Mouse (Mus musculus) midbrain, embryonic 12.5 days (tissue): ENCODE data around the gene Errfi1. TPM values are rescaled to one million over a fixed set of nuclear protein-coding genes. Genes with fewer than 3 reads are reported as not detected.

Experiments
- ATAC-seq: fragments of 200-750 bp; cut with Nextera tagmentation; 2 replicates; pipeline ENCODE4 v1.8.0; 2017; ENCODE audit warnings: low read depth, moderate TSS enrichment, moderate library complexity; ENCODE audit not compliant: low FRiP score
- H3K27ac ChIP-seq: fragments of 300-500 bp; sonication (generic); replicated peaks from 2 replicates; pipeline ENCODE4 v1.5.1; 2016; ENCODE audit warnings: mild to moderate bottlenecking
- H3K27me3 ChIP-seq: fragments of 300-500 bp; sonication (generic); 2 replicates; pipeline ENCODE4 v1.6.1; 2016; ENCODE audit warnings: mild to moderate bottlenecking
- H3K36me3 ChIP-seq: fragments of 300-500 bp; sonication (generic); 2 replicates; pipeline ENCODE4 v1.6.1; 2016
- H3K4me1 ChIP-seq: fragments of 300-500 bp; sonication (generic); 2 replicates; pipeline ENCODE4 v1.6.1; 2016
- H3K4me2 ChIP-seq: fragments of 300-500 bp; sonication (generic); replicated peaks from 2 replicates; pipeline ENCODE4 v1.6.1; 2016; ENCODE audit warnings: mild to moderate bottlenecking, moderate library complexity
- H3K4me3 ChIP-seq: fragments of 300-500 bp; sonication (generic); 2 replicates; pipeline ENCODE4 v1.5.1; 2016; ENCODE audit warnings: mild to moderate bottlenecking
- H3K9ac ChIP-seq: fragments of 300-500 bp; sonication (generic); replicated peaks from 2 replicates; pipeline ENCODE4 v1.6.1; 2016; ENCODE audit warnings: mild to moderate bottlenecking, moderate library complexity
- H3K9me3 ChIP-seq: fragments of 300-500 bp; sonication (generic); 2 replicates; pipeline ENCODE4 v1.6.1; 2016; ENCODE audit warnings: mild to moderate bottlenecking
- WGBS: fragments of 180-500 bp; shearing (Covaris S2); methylation state at CpG from one replicate; pipeline ENCODE4 v1.1.7; 2016; 5-methylcytosine and 5-hydroxymethylcytosine counted together
- polyA plus RNA-seq: library from polyadenylated mRNA; unstranded; fragments of >200 nt; fragmentation: Nextera tagmentation; extraction: Ambion mirVana; gene quantifications from 2 replicates; pipeline ENCODE4 v1.2.1, GENCODE M21; 2016

The Errfi1 gene
- 21.2 and 22.1 TPM in 2 replicates for polyA plus RNA-seq

DNA sequence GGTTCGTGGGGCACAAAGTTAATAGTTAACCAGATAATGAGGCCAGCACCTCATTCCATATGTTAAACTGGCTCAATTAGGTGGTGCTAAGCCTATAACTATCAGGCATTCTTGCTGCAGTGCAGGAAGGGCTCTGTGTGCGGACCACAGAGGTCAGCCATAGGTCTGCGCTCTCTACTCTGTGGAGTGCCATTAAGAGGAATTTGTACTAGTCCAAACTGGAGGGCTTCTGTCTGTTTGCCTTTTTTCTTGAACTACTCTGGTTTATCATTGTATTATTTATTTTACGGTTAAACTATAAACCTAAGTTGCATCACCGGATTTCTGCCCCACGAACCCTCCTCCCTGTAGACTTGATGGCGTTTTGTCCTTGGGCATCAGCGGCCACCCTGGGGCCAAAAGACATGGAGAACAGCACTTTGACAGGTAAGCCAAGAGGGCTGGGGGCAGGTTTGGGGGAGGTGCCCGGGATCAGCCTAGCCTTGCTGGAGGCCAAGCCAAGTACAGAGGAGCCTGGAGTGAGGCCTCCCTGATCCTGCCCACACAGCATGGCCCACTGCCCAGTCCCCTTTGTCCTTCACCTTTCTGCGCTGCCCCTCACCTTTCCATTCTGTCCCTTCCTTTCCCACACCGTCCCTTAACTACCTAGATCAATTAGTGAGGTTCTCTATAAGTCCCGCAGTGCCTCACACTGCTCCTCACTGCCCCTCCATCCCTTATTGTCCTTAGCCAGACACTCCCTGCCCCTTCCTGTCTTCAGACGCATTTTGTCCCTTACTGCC lies at the start of gene Errfi1:
TSS of gene Errfi1 (plus strand) at position 240 of the 782 bp plus-strand sequence.
- Histone ChIP-seq H3K36me3 (no peaks in the 10 kb centered on the region), H3K4me2 (peak within 1 kb of the TSS; percentile 67), H3K27me3 (peaks cover 14% of the 10 kb centered on the region), H3K4me3 (peak within 1 kb of the TSS; percentile 80), H3K27ac (peak within 1 kb of the TSS; percentile 98; the same call in 1 of the 2 replicates), H3K9ac (peak within 1 kb of the TSS; percentile 45), H3K9me3 (no peaks in the 10 kb centered on the region), H3K4me1 (peaks cover 10% of the 10 kb centered on the region; the same call in 1 of the 2 replicates)
- 0 out of 2 replicates have a peak, but pooled peaks have one; percentile 19 for ATAC-seq
- WGBS = 50% methylated on average over 13 of the region's 13 CpGs

DNA sequence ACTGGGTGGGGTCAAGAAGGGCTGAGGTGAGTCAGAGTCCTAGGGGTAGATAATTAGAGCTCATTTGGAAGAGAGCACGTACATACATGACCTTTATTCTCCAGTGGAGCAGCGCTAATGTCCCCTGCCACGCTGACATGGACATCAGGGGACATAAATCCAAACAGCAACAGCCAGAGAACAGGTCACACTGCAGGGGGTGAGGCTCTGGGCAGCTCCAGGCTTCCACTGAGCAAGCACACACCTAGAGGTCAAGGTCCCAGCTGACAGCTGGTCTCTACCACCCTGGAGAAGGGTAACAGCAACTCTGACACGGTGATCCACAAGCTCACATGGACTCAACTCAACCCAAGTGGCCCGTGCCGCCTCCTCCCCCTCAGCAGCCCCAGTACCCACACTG lies 49.5 kb upstream of the Errfi1 start:
- H3K4me3 ChIP-seq = no peak overlapping the region
- H3K36me3 ChIP-seq = no peaks in the 10 kb centered on the region
- H3K9me3 ChIP-seq = no peaks in the 10 kb centered on the region
- no peaks in the 10 kb centered on the region for H3K4me1 ChIP-seq
- WGBS = 87% methylated on average over 6 of the region's 6 CpGs
- H3K9ac ChIP-seq = no peak overlapping the region
- H3K27ac ChIP-seq = no peak overlapping the region
- ATAC-seq = no peak
- no peaks in the 10 kb centered on the region; the same call in 1 of the 2 replicates for H3K27me3 ChIP-seq
- H3K4me2 ChIP-seq = no peak overlapping the region

DNA sequence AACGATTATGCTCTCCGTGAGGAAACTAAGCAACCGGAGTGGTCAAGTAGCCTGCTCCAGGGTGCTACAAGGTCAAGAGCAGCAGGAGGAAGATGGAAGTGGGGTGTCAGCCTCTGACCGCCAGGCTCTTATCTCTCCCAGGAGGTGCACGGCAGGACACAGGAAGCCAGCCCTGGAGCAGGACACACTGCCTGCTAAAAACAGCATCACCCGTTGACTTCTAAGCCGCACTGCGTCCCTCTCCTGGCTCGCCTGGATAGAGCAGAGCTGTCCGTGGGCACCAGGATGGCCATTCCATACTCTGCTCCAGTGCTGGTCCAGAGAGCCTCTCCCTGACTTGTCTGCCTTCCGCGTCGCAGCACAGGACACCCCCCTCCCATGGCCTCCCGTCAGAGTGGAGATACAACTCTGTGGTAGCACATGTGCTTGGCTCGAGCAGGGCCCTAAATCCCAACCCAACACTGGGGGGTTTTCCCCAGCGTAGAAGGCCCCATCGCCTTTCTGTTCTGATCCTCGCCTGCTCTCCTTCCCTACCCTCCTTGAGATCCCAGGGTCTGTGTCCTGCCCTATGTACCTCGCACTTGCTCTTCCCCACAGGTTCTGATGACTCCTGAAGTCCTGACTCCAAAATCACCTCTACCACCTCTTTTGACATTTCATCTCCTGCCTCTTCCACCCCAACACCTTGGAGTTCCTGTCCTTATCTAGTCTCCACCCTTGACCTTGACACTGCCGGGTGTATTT lies 45.8 kb upstream of the Errfi1 start:
- H3K36me3 ChIP-seq = no peaks in the 10 kb centered on the region
- no peak for ATAC-seq
- no peak overlapping the region for H3K4me3 ChIP-seq
- no peaks in the 10 kb centered on the region for H3K9me3 ChIP-seq
- H3K27me3 ChIP-seq = no peaks in the 10 kb centered on the region; the same call in 1 of the 2 replicates
- no peak overlapping the region for H3K27ac ChIP-seq
- H3K4me1 ChIP-seq = no peaks in the 10 kb centered on the region
- 0 out of 2 replicates have a peak overlapping the region, but pooled peaks have one; percentile 11 for H3K9ac ChIP-seq
- no peak overlapping the region for H3K4me2 ChIP-seq
- WGBS = 76% methylated on average over 20 of the region's 20 CpGs

DNA sequence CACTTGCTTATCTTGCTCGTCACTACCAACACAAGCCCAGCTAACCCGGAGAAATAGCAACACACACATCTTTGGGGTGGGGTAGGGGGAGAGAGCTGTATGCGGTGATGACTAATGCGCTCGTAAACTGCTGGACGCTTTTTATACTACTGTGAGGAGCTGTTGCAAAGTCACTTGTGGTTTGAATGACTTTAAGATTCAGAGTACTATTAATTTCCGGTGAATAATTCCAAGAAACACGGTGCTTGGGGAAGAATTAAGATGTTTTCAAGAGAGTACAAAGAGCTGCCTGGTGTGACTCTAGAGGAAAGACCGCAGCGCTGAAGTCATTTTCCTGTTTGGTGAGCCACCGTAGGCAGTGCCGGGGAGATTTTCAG lies 45.3 kb upstream of the Errfi1 start:
- Histone ChIP-seq H3K9me3 (no peaks in the 10 kb centered on the region), H3K9ac (0 out of 2 replicates have a peak overlapping the region, but pooled peaks have one; percentile 11), H3K27me3 (no peaks in the 10 kb centered on the region; the same call in 1 of the 2 replicates), H3K4me1 (no peaks in the 10 kb centered on the region), H3K27ac (no peak overlapping the region), H3K36me3 (no peaks in the 10 kb centered on the region), H3K4me2 (no peak overlapping the region), H3K4me3 (no peak overlapping the region)
- WGBS = 87% methylated on average over 12 of the region's 12 CpGs
- ATAC-seq = no peak

DNA sequence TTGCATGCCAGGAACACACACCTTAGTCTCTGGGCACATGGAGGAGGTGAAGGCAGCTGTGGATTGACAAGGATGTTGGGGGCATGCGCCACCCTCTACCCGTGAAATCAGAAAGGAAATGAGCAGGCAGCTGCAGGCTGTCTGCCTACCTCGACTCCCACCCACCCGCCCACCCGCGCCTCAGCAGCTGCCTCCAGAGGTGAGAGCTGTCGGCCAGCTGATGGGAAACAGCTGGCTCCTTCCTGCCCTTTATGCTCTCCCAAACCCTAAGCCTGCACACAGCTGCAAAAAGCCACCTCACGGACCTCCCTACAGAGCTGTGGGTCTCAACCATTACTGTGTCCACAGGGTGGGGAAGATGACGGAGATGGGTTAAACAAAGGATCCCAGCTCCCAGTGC lies 44.4 kb upstream of the Errfi1 start:
- Histone ChIP-seq H3K27ac (no peak overlapping the region), H3K4me3 (no peak overlapping the region), H3K9ac (no peak overlapping the region), H3K4me1 (no peaks in the 10 kb centered on the region), H3K27me3 (no peaks in the 10 kb centered on the region; the same call in 1 of the 2 replicates), H3K4me2 (no peak overlapping the region), H3K36me3 (no peaks in the 10 kb centered on the region), H3K9me3 (no peaks in the 10 kb centered on the region)
- no peak for ATAC-seq
- 63% methylated on average over 9 of the region's 9 CpGs for WGBS

DNA sequence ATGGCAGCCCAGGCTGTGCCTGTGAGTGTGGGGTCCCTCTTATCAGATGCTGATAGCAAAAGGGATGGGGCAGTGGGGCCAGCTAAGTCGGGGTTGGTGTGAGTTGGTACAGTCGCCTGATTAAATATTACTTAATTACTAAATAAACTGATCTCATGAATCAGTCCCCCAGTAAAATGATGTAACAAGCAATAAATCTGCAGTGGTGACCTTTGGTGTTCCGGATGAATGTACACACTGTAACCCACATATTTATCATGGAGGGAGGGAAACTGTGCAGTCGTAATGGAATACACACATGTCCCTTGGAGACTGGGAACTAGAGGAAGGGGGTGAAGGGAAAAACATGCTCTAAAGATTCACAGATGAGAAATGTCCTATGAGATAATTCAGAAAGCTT lies 38.6 kb upstream of the Errfi1 start:
- no peak overlapping the region for H3K4me2 ChIP-seq
- WGBS = 92% methylated on average over 4 of the region's 4 CpGs
- no peaks in the 10 kb centered on the region for H3K4me1 ChIP-seq
- H3K27ac ChIP-seq = no peak overlapping the region
- no peak overlapping the region for H3K9ac ChIP-seq
- H3K36me3 ChIP-seq = no peaks in the 10 kb centered on the region
- no peak overlapping the region for H3K4me3 ChIP-seq
- peaks cover 15% of the 10 kb centered on the region; the same call in 1 of the 2 replicates for H3K27me3 ChIP-seq
- no peak for ATAC-seq
- no peaks in the 10 kb centered on the region for H3K9me3 ChIP-seq

DNA sequence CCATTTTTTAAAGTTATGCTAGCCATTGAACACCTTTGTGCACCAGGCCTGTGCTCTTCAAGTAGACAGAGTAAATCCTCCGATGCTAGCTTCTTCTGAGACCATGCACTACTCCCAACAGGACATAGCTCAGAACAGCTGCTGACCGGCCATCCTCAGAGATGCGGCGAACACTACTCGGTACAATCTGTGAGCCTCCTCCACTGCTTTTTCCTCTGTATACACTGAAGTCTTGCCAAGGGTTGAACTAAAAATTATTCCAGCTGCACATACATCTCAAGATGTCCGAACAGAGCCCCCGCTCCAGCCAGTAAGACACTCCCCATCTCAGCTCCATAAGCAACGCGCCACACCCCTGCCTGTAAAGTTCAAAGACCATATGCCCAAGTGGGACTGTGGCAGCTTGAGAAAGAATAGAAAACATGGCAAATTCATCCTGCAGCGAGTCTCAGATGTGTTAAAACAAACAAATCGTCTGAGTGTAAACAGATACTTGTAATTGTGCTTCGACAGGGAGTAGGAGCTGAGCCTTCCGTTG lies 37.2 kb upstream of the Errfi1 start:
- no peak for ATAC-seq

DNA sequence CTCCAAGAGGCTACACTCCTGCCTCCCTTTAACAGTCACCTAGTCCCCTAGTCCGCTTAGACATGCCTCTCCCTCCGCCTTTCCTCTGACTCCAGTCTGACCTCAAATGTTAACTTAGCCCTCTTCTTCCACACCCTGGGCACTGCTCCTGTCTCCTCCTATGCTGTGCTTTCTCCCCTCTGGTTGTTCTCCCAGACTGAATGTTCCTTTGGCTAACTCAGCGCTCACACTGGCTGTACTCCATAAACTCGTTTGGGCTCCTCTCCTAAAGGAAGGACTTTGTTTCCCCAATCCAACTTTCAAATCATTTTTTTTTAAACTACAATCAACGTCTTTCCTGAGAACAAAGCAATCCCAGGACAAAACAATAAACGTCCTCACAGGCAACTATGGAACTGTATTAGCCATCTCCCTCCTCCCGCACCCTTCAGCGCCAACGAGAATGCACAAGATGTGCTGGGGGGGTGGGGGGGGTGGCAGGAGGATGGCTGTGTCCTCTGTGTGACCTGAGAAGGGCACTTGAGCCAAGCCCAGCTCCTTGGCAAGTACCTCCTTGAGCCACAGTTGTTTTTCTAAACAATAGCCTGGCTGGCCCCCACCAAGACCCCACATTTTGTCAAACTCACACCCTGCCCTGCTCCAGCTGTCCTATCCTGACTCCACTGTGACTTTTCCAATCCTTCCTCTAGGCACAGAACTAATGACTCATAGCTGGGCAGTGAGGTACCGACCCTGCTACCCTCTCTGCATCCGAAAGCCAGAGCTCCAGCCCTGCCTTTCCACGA lies 34.4 kb upstream of the Errfi1 start:
- no peak overlapping the region for H3K4me2 ChIP-seq
- WGBS = 73% methylated on average over 12 of the region's 12 CpGs
- H3K4me3 ChIP-seq = no peak overlapping the region
- H3K27me3 ChIP-seq = peaks cover 33% of the 10 kb centered on the region
- peaks cover 10% of the 10 kb centered on the region for H3K4me1 ChIP-seq
- H3K9ac ChIP-seq = no peak overlapping the region
- no peaks in the 10 kb centered on the region for H3K9me3 ChIP-seq
- no peak overlapping the region for H3K27ac ChIP-seq
- H3K36me3 ChIP-seq = no peaks in the 10 kb centered on the region
- no peak for ATAC-seq

More for the DNA sequence above, 37.2 kb upstream of the Errfi1 start:
- Histone ChIP-seq H3K27ac (no peak overlapping the region), H3K27me3 (peaks cover 18% of the 10 kb centered on the region; the same call in 1 of the 2 replicates), H3K4me2 (no peak overlapping the region), H3K36me3 (no peaks in the 10 kb centered on the region), H3K4me1 (no peaks in the 10 kb centered on the region), H3K4me3 (no peak overlapping the region), H3K9me3 (no peaks in the 10 kb centered on the region), H3K9ac (no peak overlapping the region)
- WGBS = 77% methylated on average over 13 of the region's 13 CpGs

DNA sequence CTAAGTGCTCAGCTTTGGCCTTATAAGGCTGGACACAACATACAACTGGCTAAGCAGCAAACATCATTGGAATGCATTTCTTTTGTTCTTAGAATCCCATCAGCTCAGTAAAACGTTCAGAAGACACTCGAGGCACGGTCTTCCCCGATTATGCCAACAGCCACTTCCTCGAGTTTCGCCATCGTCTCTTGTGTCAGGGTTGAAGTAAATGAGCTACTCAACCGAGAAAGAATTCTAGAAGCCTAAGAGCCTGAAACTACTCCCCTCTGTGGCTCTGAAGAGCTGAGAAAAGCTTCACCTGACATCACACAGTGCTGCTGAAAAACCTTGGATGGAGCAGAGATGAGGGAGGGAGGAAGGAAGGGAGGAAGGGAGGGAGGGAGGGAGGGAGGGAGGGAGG lies 32.3 kb upstream of the Errfi1 start:
- 83% methylated on average over 8 of the region's 8 CpGs for WGBS
- no peak overlapping the region for H3K4me2 ChIP-seq
- no peaks in the 10 kb centered on the region for H3K9me3 ChIP-seq
- H3K36me3 ChIP-seq = no peaks in the 10 kb centered on the region
- H3K9ac ChIP-seq = no peak overlapping the region
- peaks cover 23% of the 10 kb centered on the region for H3K4me1 ChIP-seq
- peaks cover 49% of the 10 kb centered on the region for H3K27me3 ChIP-seq
- no peak for ATAC-seq
- H3K4me3 ChIP-seq = no peak overlapping the region
- H3K27ac ChIP-seq = no peak overlapping the region

DNA sequence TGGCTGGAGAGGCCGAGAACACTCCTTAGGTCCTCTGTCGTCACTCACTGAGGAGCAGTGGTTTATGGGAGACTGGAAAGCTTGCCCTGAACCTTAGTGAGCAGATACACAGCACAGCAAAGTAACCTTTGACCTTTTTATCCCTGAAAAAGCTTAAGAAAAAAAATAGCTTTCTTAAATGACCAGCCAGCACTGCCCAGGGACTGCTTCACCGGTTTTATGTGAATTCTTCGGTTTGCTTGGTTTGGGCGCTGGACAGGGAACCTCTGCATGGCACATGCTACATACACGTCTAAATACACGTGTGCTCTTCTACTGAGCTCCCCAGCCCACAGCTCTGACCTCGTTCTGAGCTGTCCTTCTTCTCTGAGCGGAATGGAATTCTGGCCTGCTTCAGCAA lies 31.1 kb upstream of the Errfi1 start:
- H3K9ac ChIP-seq = no peak overlapping the region
- 64% methylated on average over 9 of the region's 9 CpGs for WGBS
- no peak overlapping the region for H3K4me3 ChIP-seq
- no peaks in the 10 kb centered on the region for H3K36me3 ChIP-seq
- H3K27me3 ChIP-seq = peaks cover 46% of the 10 kb centered on the region
- peaks cover 32% of the 10 kb centered on the region for H3K4me1 ChIP-seq
- no peak overlapping the region for H3K27ac ChIP-seq
- no peaks in the 10 kb centered on the region for H3K9me3 ChIP-seq
- H3K4me2 ChIP-seq = no peak overlapping the region
- no peak for ATAC-seq
